Mouse (Mus musculus) left cerebral cortex, adult 11 months (tissue): Measurements from ENCODE around the gene Fat3.

Experiments
- DNase-seq: peaks from one replicate; pipeline ENCODE4 v3.0.0; 2022; ENCODE audit warnings: low spot score

The Fat3 gene

GRCm38 (mm10) chr9:15948086-15948485, 553.0 kb downstream of the Fat3 start:
- no peak for DNase-seq

GRCm38 (mm10) chr9:15944182-15944581, 556.9 kb downstream of the Fat3 start:
- DNase-seq, result no peak

GRCm38 (mm10) chr9:15943486-15944153, 557.5 kb downstream of the Fat3 start:
- no peak for DNase-seq

- DNase-seq, result no peak
Observed at GRCm38 (mm10) chr9:15941818-15942217, 559.3 kb downstream of the Fat3 start.

- no peak for DNase-seq
Observed at GRCm38 (mm10) chr9:15940933-15941673, 560.0 kb downstream of the Fat3 start.

- DNase-seq, result no peak
Observed at GRCm38 (mm10) chr9:15939594-15939993, 561.5 kb downstream of the Fat3 start.

- DNase-seq, result no peak
Observed at GRCm38 (mm10) chr9:15937837-15938514, 563.1 kb downstream of the Fat3 start.

- DNase-seq, result no peak
Observed at GRCm38 (mm10) chr9:15930928-15931443, 570.1 kb downstream of the Fat3 start.

- DNase-seq, result no peak
Observed at GRCm38 (mm10) chr9:15928331-15928730, 572.8 kb downstream of the Fat3 start.

GRCm38 (mm10) chr9:15927378-15928083, 573.6 kb downstream of the Fat3 start:
- DNase-seq, result no peak

- no peak for DNase-seq
Observed at GRCm38 (mm10) chr9:15925237-15925636, 575.8 kb downstream of the Fat3 start.

- no peak for DNase-seq
Observed at GRCm38 (mm10) chr9:15920271-15920670, 580.8 kb downstream of the Fat3 start.

GRCm38 (mm10) chr9:15919373-15920005, 581.6 kb downstream of the Fat3 start:
- DNase-seq, result no peak

GRCm38 (mm10) chr9:15916600-15916999, 584.5 kb downstream of the Fat3 start:
- DNase-seq, result no peak

GRCm38 (mm10) chr9:15912735-15913134, 588.4 kb downstream of the Fat3 start:
- no peak for DNase-seq

GRCm38 (mm10) chr9:15909397-15910113, 591.5 kb downstream of the Fat3 start:
- no peak for DNase-seq

GRCm38 (mm10) chr9:15903948-15904750, 596.9 kb downstream of the Fat3 start:
- DNase-seq, result no peak

- no peak for DNase-seq
Observed at GRCm38 (mm10) chr9:15898112-15898511, 603.0 kb downstream of the Fat3 start.

GRCm38 (mm10) chr9:15886756-15887155, 614.3 kb downstream of the Fat3 start:
- DNase-seq, result no peak

- no peak for DNase-seq
Observed at GRCm38 (mm10) chr9:15880754-15881153, 620.3 kb downstream of the Fat3 start.
